Mouse (Mus musculus) E14TG2a.4 (cell line): ENCODE results near the gene Cdk6.
"Not testable (repeated sequence)": the region's sequence is repeated elsewhere in the genome, so short reads cannot be mapped to it uniquely, and the experiment has no call there.

Experiments used
- H3K27me3 ChIP-seq: 2 replicates; pipeline ENCODE4 v1.6.1; 2014; ENCODE audit warnings: low read length, control low read depth; ENCODE audit not compliant: insufficient read depth
- H3K36me3 ChIP-seq: 2 replicates; pipeline ENCODE4 v1.6.1; 2014; ENCODE audit warnings: low read length, control low read depth; ENCODE audit not compliant: insufficient read depth
- H3K4me1 ChIP-seq: replicated peaks from 2 replicates; pipeline ENCODE4 v1.6.1; 2014; ENCODE audit warnings: low read depth, low read length, control low read depth
- H3K4me3 ChIP-seq: replicated peaks from 2 replicates; pipeline ENCODE4 v1.5.1; 2014; ENCODE audit warnings: mild to moderate bottlenecking, low read length
- H3K9me3 ChIP-seq: 2 replicates; pipeline ENCODE4 v1.6.1; 2014; ENCODE audit warnings: low read length, control low read depth
- CTCF ChIP-seq: conservative IDR thresholded peaks from 2 replicates; pipeline ENCODE4 v1.5.1; 2014; ENCODE audit warnings: low read length
- NANOG ChIP-seq: IDR thresholded peaks from 2 replicates; pipeline ENCODE4 v1.6.1; 2014; ENCODE audit warnings: borderline replicate concordance, low read length, mixed read lengths
- POU5F1 ChIP-seq: IDR thresholded peaks from 2 replicates; pipeline ENCODE4 v1.6.1; 2014; ENCODE audit warnings: low read length, borderline replicate concordance

Gene Cdk6

DNA sequence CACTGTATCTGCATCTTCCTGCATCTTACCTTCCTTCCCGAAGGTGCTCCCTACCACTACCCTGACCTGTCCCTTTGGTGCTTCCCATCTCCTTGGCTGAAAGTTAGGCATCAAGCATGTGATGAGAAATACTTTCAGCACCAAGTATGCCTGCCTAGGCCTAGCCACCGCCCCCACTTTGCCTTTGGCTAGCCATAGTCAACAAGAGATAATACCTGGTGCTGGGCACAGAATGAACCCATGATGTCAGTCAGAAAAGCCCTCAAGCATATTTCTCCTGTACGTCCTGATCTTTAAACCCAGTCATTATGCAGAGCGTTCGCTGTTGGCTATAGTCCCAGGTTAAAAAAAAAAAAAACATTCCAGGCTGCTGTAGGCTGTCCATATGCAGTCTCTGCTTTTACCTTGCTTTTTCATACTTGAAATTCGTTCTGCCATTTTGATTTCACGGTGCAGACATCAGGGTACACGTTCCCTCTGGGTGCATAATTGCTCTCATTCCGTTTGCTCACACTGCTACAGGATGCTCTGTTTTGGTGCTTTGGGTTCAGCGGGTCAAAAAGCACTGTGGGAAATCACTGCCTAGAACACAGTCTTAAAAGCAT lies 188.4 kb downstream of the Cdk6 start:
- Histone ChIP-seq H3K4me1 (peaks cover 10% of the 10 kb centered on the region), H3K4me3 (no peak overlapping the region), H3K9me3 (no peaks in the 10 kb centered on the region), H3K27me3 (0 out of 2 replicates have a peak, but pooled peaks cover 5% of the 10 kb centered on the region), H3K36me3 (peaks cover 10% of the 10 kb centered on the region)
- TF ChIP-seq NANOG (no peak), POU5F1 (no peak), CTCF (no peak)

DNA sequence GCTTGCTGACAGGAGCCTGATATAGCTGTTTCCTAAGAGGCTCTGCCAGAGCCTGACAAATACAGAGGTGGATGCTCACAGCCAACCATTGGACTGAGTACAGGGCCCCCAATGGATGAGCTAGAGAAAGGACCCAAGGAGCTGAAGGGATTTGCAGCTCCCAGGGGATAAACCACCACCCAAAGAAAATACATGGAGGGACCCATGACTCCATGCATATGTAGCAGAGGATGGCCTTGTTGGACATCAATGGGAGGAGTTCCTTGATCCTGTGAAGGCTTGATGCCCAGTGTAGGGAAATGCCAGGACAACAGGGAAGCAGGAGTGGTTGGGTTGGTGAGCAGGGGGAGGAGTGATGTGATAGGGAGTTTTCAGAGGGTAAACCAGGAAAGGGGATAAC lies 190.8 kb downstream of the Cdk6 start:
- not testable (repeated sequence) for H3K4me3 ChIP-seq, H3K36me3 ChIP-seq

DNA sequence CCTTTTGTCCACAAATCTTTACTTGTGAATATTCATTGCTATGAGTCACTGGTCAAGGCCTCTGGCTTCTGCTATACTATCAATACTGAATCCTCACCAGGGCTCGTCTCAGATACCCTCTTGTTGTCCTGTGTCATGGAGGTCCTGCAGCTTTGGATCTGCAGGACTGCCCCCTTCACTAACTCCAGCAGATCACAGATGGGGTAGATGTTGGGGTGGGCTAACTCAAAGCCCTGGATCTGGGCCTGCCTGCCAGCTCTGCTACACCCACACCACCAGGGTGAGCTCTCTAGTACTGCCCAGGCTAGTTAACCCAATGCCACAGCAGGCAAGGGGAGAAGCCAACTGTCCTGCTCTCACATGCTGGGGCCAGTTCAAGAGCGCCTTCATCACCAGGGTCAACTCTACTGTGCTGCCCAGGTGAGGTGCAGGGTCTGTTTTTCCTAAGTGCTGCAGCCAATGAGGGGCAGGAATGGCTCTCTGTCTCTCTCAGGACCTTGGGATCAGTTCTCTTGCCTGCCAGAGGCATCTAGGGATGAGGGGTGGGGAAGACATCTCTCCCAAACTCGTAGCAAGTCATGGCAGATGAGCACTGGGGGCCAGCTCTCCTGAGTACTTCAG lies 195.4 kb downstream of the Cdk6 start:
- Histone ChIP-seq H3K27me3 (peaks cover 24% of the 10 kb centered on the region), H3K4me3 (no peak overlapping the region), H3K4me1 (no peaks in the 10 kb centered on the region; the same call in 1 of the 2 replicates), H3K9me3 (no peaks in the 10 kb centered on the region), H3K36me3 (no peaks in the 10 kb centered on the region)
- TF ChIP-seq CTCF (no peak), POU5F1 (no peak), NANOG (no peak)

More for the DNA sequence above, 190.8 kb downstream of the Cdk6 start:
- not testable (repeated sequence) for H3K4me1 ChIP-seq, H3K9me3 ChIP-seq
- peaks cover 13% of the 10 kb centered on the region for H3K27me3 ChIP-seq

- Histone ChIP-seq H3K36me3 (no peaks in the 10 kb centered on the region), H3K4me3 (no peak overlapping the region), H3K27me3 (peaks cover 24% of the 10 kb centered on the region), H3K9me3 (no peaks in the 10 kb centered on the region), H3K4me1 (no peaks in the 10 kb centered on the region; the same call in 1 of the 2 replicates)
- TF ChIP-seq POU5F1 (no peak), CTCF (no peak)
Measured at GRCm38 (mm10) chr5:3538505-3539472, 197.5 kb downstream of the Cdk6 start.

DNA sequence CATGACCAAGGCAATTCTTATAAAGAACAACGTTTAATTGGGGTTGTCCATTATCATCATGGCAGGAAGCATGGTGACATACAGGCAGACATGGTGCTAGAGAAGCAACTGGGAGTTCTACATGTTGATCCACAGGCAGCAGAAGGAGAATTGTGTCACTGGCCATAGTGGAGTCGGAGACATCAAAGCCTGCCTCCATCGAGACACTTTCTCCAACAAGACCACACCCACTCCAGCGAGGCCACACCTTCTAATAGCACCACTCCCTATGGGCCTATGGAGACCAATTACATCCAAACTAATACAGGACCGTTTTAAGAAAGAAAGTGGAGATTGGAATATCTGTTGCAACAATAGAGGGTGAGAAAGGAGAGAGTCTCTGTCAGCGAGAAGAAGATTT lies 200.6 kb downstream of the Cdk6 start:
- no peak overlapping the region for H3K4me3 ChIP-seq
- H3K27me3 ChIP-seq, result peaks cover 13% of the 10 kb centered on the region
- TF ChIP-seq CTCF (no peak), POU5F1 (no peak), NANOG (no peak)
- H3K9me3 ChIP-seq, result no peaks in the 10 kb centered on the region
- H3K4me1 ChIP-seq, result peaks cover 18% of the 10 kb centered on the region
- H3K36me3 ChIP-seq, result peaks cover 17% of the 10 kb centered on the region

DNA sequence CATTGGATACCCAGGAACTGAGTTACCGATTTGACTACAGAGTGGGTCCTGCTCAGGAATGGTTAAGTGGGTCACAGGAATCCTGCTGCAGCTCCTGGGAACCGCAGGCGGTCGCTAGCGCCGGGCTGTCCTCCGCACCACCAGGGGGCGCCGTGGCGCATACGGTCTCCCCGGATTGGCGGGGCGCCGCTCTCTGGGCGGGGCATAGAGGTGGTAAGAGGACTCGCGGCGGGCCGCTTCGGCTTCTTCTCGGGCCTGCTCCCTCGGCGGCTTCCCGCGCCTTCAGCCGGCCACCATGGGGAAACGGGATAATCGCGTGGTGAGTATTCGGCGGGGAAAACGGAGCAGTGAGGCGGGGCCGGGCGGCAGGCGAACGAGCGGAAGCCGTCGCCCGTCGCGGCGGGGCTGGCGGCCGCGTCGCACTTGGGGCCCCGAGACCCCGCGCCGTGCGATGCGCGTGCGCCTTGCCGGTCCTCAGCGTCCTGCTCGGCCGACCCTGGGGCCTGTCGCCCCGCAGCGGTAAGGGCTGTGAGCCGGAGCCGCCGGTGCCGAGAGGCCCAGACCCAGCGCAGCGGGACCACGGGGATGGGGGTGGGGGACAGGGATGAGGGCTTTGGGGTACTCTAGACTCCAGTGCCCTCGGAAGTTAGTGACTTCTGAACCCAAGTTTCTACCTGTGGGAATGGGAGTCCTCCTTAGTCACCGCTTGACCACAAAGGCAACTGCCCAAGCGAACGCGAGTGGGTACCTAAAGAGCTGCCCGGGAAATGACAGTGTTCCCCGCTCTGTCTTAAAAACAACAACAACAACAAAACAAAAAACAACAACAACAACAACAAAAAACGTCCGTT lies 202.6 kb downstream of the Cdk6 start, which contains the start of gene Fam133b:
TSS of gene Fam133b (plus strand) at position 205 of the 851 bp plus-strand sequence.
- Histone ChIP-seq H3K4me3 (peak within 1 kb of the TSS; percentile 92), H3K9me3 (no peaks in the 10 kb centered on the region), H3K36me3 (peaks cover 22% of the 10 kb centered on the region), H3K4me1 (peaks cover 25% of the 10 kb centered on the region), H3K27me3 (peaks cover 7% of the 10 kb centered on the region; the same call in 1 of the 2 replicates)
- peak; percentile 31 for TF ChIP-seq CTCF
- no peak for TF ChIP-seq NANOG

DNA sequence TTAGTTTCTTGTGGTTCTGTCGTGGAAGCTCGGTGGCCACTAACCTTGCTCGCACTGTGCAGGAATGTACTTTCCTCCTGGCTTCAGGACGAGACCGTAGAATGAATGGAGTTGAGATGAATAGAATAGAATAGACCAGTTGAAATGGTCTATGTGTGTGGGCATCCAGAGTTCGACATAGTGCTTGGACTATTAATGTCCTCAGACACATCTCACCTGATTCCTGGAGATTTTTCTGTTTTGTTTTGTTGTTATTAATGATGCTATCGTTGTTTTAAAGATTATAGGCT lies 203.1 kb downstream of the Cdk6 start:
- Histone ChIP-seq H3K36me3 (peaks cover 22% of the 10 kb centered on the region), H3K9me3 (no peaks in the 10 kb centered on the region), H3K4me3 (peak overlapping the region; percentile 92), H3K4me1 (peaks cover 27% of the 10 kb centered on the region), H3K27me3 (peaks cover 5% of the 10 kb centered on the region; the same call in 1 of the 2 replicates)
- TF ChIP-seq NANOG (no peak), CTCF (no peak), POU5F1 (no peak)

- H3K4me1 ChIP-seq, result peaks cover 27% of the 10 kb centered on the region
- peaks cover 22% of the 10 kb centered on the region for H3K36me3 ChIP-seq
- TF ChIP-seq POU5F1, result no peak
- TF ChIP-seq CTCF, result no peak
- TF ChIP-seq NANOG, result no peak
- H3K27me3 ChIP-seq, result 0 out of 2 replicates have a peak, but pooled peaks cover under 1% of the 10 kb centered on the region
- H3K9me3 ChIP-seq, result no peaks in the 10 kb centered on the region
- no peak overlapping the region for H3K4me3 ChIP-seq
Measured at GRCm38 (mm10) chr5:3546226-3546625, 204.9 kb downstream of the Cdk6 start.
